Mouse (Mus musculus) bone marrow macrophage, adult 2 months (primary cell): ENCODE measurements around the gene Alk.

Experiments used
- CTCF ChIP-seq: IDR thresholded peaks from 2 replicates; pipeline ENCODE4 v1.5.1; 2012; ENCODE audit warnings: low read depth, mild to moderate bottlenecking, low read length, moderate library complexity
- POLR2A ChIP-seq: IDR thresholded peaks from 2 replicates; pipeline ENCODE4 v1.6.1; 2012; ENCODE audit warnings: mild to moderate bottlenecking, low read depth, low read length, borderline replicate concordance

DNA sequence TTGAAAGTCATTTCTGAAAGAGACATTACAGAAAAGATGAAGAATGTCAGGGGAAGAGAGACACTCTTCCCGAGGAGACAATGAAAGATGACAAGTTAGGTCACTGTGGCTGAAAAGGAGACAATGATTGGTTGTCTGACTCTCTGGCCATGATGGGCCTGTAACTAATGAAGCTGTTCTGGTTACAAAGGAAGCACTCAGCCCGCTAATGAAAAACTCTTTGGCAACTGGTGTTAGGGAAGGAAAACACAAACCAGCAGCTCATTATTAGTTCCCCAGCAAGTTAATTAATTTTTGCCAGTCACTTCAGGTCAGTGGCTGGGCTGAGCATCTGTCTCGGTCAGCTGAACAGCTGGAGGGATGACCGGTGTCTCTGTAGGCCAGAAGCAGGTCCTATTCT, 271.5 kb downstream of the Alk start:
- TF ChIP-seq CTCF (no peak), POLR2A (no peak)
